Mouse (Mus musculus): ENCODE data around the gene Tsnaxip1. TPM values are rescaled to one million over a fixed set of nuclear protein-coding genes. Genes with fewer than 3 reads are reported as not detected.
"Not testable (repeated sequence)": the region's sequence is repeated elsewhere in the genome, so short reads cannot be mapped to it uniquely, and the experiment has no call there.

Gene Tsnaxip1
- polyA plus RNA-seq, 1 experiment from 2014 or later = 1.0 TPM

GRCm38 (mm10) chr8:105820925-105821324 lies 6.6 kb upstream of the Tsnaxip1 start:
- Histone ChIP-seq H3K27me3 (replicated peaks) (no peaks in the 10 kb centered on the region), H3K9ac (no peak overlapping the region), H3K9me3 (no peaks in the 10 kb centered on the region), H3K4me3 (no peak overlapping the region), H3K36me3 (replicated peaks) (peaks cover 27% of the 10 kb centered on the region; the same call in 1 of the 2 replicates), H3K4me1 (peaks cover 8% of the 10 kb centered on the region), H3K27ac (no peak overlapping the region), H3K4me2 (no peak overlapping the region)
- no peak for ATAC-seq (replicated peaks)
- WGBS = 100% methylated on average over 1 of the region's 1 CpGs

GRCm38 (mm10) chr8:105825506-105825905 lies 2.0 kb upstream of the Tsnaxip1 start:
- peaks cover 22% of the 10 kb centered on the region; the same call in 1 of the 2 replicates for H3K36me3 ChIP-seq (replicated peaks)
- no peak for ATAC-seq (replicated peaks)
- 83% methylated on average over 4 of the region's 4 CpGs for WGBS
- H3K27ac ChIP-seq = no peak overlapping the region
- peak overlapping the region; percentile 88 for H3K4me3 ChIP-seq
- H3K4me2 ChIP-seq = peak overlapping the region; percentile 71
- peak overlapping the region; percentile 90; the same call in 1 of the 2 replicates for H3K9ac ChIP-seq
- no peaks in the 10 kb centered on the region for H3K9me3 ChIP-seq
- H3K4me1 ChIP-seq = peaks cover 17% of the 10 kb centered on the region
- H3K27me3 ChIP-seq (replicated peaks) = no peaks in the 10 kb centered on the region

- peak overlapping the region; percentile 90 for H3K9ac ChIP-seq
- H3K36me3 ChIP-seq (replicated peaks) = peaks cover 13% of the 10 kb centered on the region; the same call in 1 of the 2 replicates
- peak overlapping the region; percentile 73 for H3K27ac ChIP-seq
- no peak for ATAC-seq (replicated peaks)
- peak overlapping the region; percentile 88 for H3K4me3 ChIP-seq
- no peaks in the 10 kb centered on the region for H3K9me3 ChIP-seq
- H3K27me3 ChIP-seq (replicated peaks) = no peaks in the 10 kb centered on the region
- peak overlapping the region; percentile 71 for H3K4me2 ChIP-seq
- peaks cover 17% of the 10 kb centered on the region for H3K4me1 ChIP-seq
- 18% methylated on average over 4 of the region's 4 CpGs for WGBS
Measured at GRCm38 (mm10) chr8:105826379-105826778, 1.2 kb upstream of the Tsnaxip1 start.

GRCm38 (mm10) chr8:105833740-105834139 lies 6.2 kb downstream of the Tsnaxip1 start:
- H3K4me2 ChIP-seq; H3K9ac ChIP-seq; ATAC-seq (replicated peaks): not testable (repeated sequence)

GRCm38 (mm10) chr8:105835318-105835717 lies 7.8 kb downstream of the Tsnaxip1 start:
- no peak overlapping the region for H3K9ac ChIP-seq
- H3K27me3 ChIP-seq (replicated peaks) = no peaks in the 10 kb centered on the region
- WGBS = 33% methylated on average over 11 of the region's 11 CpGs
- H3K4me2 ChIP-seq = no peak overlapping the region
- H3K27ac ChIP-seq = no peak overlapping the region
- ATAC-seq (replicated peaks) = no peak
- H3K4me3 ChIP-seq = no peak overlapping the region
- no peaks in the 10 kb centered on the region for H3K36me3 ChIP-seq (replicated peaks)
- no peaks in the 10 kb centered on the region for H3K4me1 ChIP-seq
- H3K9me3 ChIP-seq = no peaks in the 10 kb centered on the region

More at GRCm38 (mm10) chr8:105833740-105834139, 6.2 kb downstream of the Tsnaxip1 start:
- not testable (repeated sequence) for H3K4me1 ChIP-seq; H3K4me3 ChIP-seq; H3K27ac ChIP-seq; H3K9me3 ChIP-seq; H3K27me3 ChIP-seq (replicated peaks); H3K36me3 ChIP-seq (replicated peaks)
- 87% methylated on average over 2 of the region's 2 CpGs for WGBS

- Histone ChIP-seq H3K9me3 (no peaks in the 10 kb centered on the region), H3K27me3 (replicated peaks) (no peaks in the 10 kb centered on the region), H3K4me2 (no peak overlapping the region), H3K27ac (no peak overlapping the region), H3K9ac (no peak overlapping the region), H3K4me1 (no peaks in the 10 kb centered on the region), H3K36me3 (replicated peaks) (no peaks in the 10 kb centered on the region), H3K4me3 (no peak overlapping the region)
- 77% methylated on average over 6 of the region's 6 CpGs for WGBS
- no peak for ATAC-seq (replicated peaks)
Measured at GRCm38 (mm10) chr8:105836991-105837390, 9.5 kb downstream of the Tsnaxip1 start.

- H3K4me2 ChIP-seq = no peak overlapping the region
- H3K9me3 ChIP-seq = no peaks in the 10 kb centered on the region
- WGBS = 90% methylated on average over 5 of the region's 5 CpGs
- no peak for ATAC-seq (replicated peaks)
- H3K4me1 ChIP-seq = no peaks in the 10 kb centered on the region
- no peak overlapping the region for H3K27ac ChIP-seq
- no peak overlapping the region for H3K9ac ChIP-seq
- peaks cover 8% of the 10 kb centered on the region for H3K36me3 ChIP-seq (replicated peaks)
- no peak overlapping the region for H3K4me3 ChIP-seq
- H3K27me3 ChIP-seq (replicated peaks) = no peaks in the 10 kb centered on the region
Measured at GRCm38 (mm10) chr8:105839209-105839608, 11.7 kb downstream of the Tsnaxip1 start.

GRCm38 (mm10) chr8:105846678-105847077 lies 19.1 kb downstream of the Tsnaxip1 start:
- no peak overlapping the region for H3K4me3 ChIP-seq
- peaks cover 43% of the 10 kb centered on the region for H3K36me3 ChIP-seq (replicated peaks)
- H3K27ac ChIP-seq = no peak overlapping the region
- ATAC-seq (replicated peaks) = no peak
- peaks cover 7% of the 10 kb centered on the region for H3K4me1 ChIP-seq
- 93% methylated on average over 11 of the region's 11 CpGs for WGBS
- H3K9ac ChIP-seq = no peak overlapping the region
- no peak overlapping the region for H3K4me2 ChIP-seq
- H3K27me3 ChIP-seq (replicated peaks) = no peaks in the 10 kb centered on the region
- no peaks in the 10 kb centered on the region for H3K9me3 ChIP-seq

GRCm38 (mm10) chr8:105850014-105850413 lies 22.5 kb downstream of the Tsnaxip1 start:
- peaks cover 10% of the 10 kb centered on the region for H3K4me1 ChIP-seq
- no peak overlapping the region for H3K9ac ChIP-seq
- no peak overlapping the region for H3K4me2 ChIP-seq
- no peak overlapping the region for H3K27ac ChIP-seq
- H3K4me3 ChIP-seq = no peak overlapping the region
- peaks cover 27% of the 10 kb centered on the region for H3K36me3 ChIP-seq (replicated peaks)
- H3K27me3 ChIP-seq (replicated peaks) = no peaks in the 10 kb centered on the region
- 83% methylated on average over 4 of the region's 4 CpGs for WGBS
- ATAC-seq (replicated peaks) = no peak
- H3K9me3 ChIP-seq = no peaks in the 10 kb centered on the region

GRCm38 (mm10) chr8:105850611-105851010 lies 23.1 kb downstream of the Tsnaxip1 start:
- peak overlapping the region; percentile 37 for H3K4me2 ChIP-seq
- no peak overlapping the region for H3K9ac ChIP-seq
- H3K9me3 ChIP-seq = no peaks in the 10 kb centered on the region
- peak overlapping the region; percentile 18; the same call in 1 of the 2 replicates for H3K4me3 ChIP-seq
- no peak overlapping the region for H3K27ac ChIP-seq
- peaks cover 11% of the 10 kb centered on the region for H3K4me1 ChIP-seq
- no peak for ATAC-seq (replicated peaks)
- WGBS = 72% methylated on average over 7 of the region's 7 CpGs
- H3K36me3 ChIP-seq (replicated peaks) = peaks cover 23% of the 10 kb centered on the region
- H3K27me3 ChIP-seq (replicated peaks) = no peaks in the 10 kb centered on the region

GRCm38 (mm10) chr8:105851651-105852143 lies 24.2 kb downstream of the Tsnaxip1 start:
- peaks cover 22% of the 10 kb centered on the region for H3K4me1 ChIP-seq
- H3K36me3 ChIP-seq (replicated peaks) = peaks cover 16% of the 10 kb centered on the region
- H3K4me3 ChIP-seq = peak overlapping the region; percentile 70
- peak overlapping the region; percentile 76 for H3K4me2 ChIP-seq
- peak; percentile 82 for ATAC-seq (replicated peaks)
- under 1% methylated on average over 34 of the region's 34 CpGs for WGBS
- peak overlapping the region; percentile 66 for H3K9ac ChIP-seq
- no peaks in the 10 kb centered on the region for H3K9me3 ChIP-seq
- no peaks in the 10 kb centered on the region for H3K27me3 ChIP-seq (replicated peaks)
- peak overlapping the region; percentile 84 for H3K27ac ChIP-seq

GRCm38 (mm10) chr8:105852146-105852729 lies 24.7 kb downstream of the Tsnaxip1 start:
- Histone ChIP-seq H3K4me3 (peak overlapping the region; percentile 70), H3K27ac (0 out of 2 replicates have a peak overlapping the region, but pooled peaks have one; percentile 84), H3K4me1 (peaks cover 27% of the 10 kb centered on the region), H3K9ac (no peak overlapping the region), H3K27me3 (replicated peaks) (no peaks in the 10 kb centered on the region), H3K4me2 (peak overlapping the region; percentile 76; the same call in 1 of the 2 replicates), H3K9me3 (no peaks in the 10 kb centered on the region), H3K36me3 (replicated peaks) (peaks cover 10% of the 10 kb centered on the region)
- 80% methylated on average over 12 of the region's 12 CpGs for WGBS
- no peak for ATAC-seq (replicated peaks)

GRCm38 (mm10) chr8:105853178-105853577 lies 25.6 kb downstream of the Tsnaxip1 start, which contains the start of gene Cenpt:
Cenpt (minus strand) TSS chr8:105853278.
- Histone ChIP-seq H3K36me3 (replicated peaks) (peaks cover 6% of the 10 kb centered on the region; the same call in 1 of the 2 replicates), H3K27ac (no peak within 1 kb of the TSS), H3K4me1 (peaks cover 37% of the 10 kb centered on the region), H3K4me2 (peak within 1 kb of the TSS; percentile 76; the same call in 1 of the 2 replicates), H3K4me3 (peak within 1 kb of the TSS; percentile 70), H3K27me3 (replicated peaks) (no peaks in the 10 kb centered on the region), H3K9me3 (no peaks in the 10 kb centered on the region), H3K9ac (no peak within 1 kb of the TSS)
- ATAC-seq (replicated peaks) = no peak
- 96% methylated on average over 3 of the region's 3 CpGs for WGBS

Measured in midbrain, embryonic 15.5 days (tissue).